Mouse (Mus musculus): ENCODE data around the gene Shisa5. TPM values are rescaled to one million over a fixed set of nuclear protein-coding genes. Genes with fewer than 3 reads are reported as not detected.
A peak's percentile ranks its signal among the peaks of the same experiment; 100 is the strongest.

Gene Shisa5
- total and polyA plus RNA-seq, 3 experiments = 153 to 170 (median 166) TPM

DNA sequence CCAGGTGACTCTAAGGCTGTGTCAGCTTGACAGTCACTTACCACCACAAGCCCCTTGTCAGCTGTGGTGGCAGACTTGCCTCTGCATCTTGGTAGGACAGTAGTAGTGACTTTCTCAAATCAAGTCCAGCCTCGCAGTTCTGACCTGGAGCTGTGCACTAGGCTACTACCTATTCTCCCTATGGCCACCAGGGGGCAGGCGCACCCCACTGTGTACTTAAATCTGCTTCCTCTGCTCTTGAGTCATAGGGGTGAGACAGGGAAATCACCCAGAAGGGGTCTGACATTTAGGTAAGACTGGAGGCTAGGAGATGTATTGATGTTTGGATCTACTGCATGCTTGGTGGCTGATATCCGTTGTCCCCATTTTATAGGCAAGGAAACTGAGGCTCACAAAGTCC is 37.6 kb upstream of the Shisa5 start:
- H3K4me2 ChIP-seq (ENCODE audit: insufficient read depth, low read depth, poor library complexity, severe bottlenecking) = no peak overlapping the region
- H3K79me2 ChIP-seq (replicated peaks; ENCODE audit: control insufficient read depth, extremely low read depth, insufficient read depth, poor library complexity, severe bottlenecking) = no peaks in the 10 kb centered on the region
- H3K4me3 ChIP-seq (replicated peaks in 1 of 3; ENCODE audit: low read depth in 2 of 3, low read length in 2 of 3, poor library complexity in 1 of 3) = no peak overlapping the region
- no peak overlapping the region for H3K9ac ChIP-seq (ENCODE audit: insufficient read depth, low read depth)
- H3K9me3 ChIP-seq (replicated peaks; ENCODE audit: low read length) = no peaks in the 10 kb centered on the region
- H3K27me3 ChIP-seq (replicated peaks) = no peaks in the 10 kb centered on the region
- peaks cover 4 to 37% of the 10 kb centered on the region in 2 experiments; a peak in 3 of 4 replicates for H3K4me1 ChIP-seq (ENCODE audit: control insufficient read depth in 1 of 2, insufficient read depth in 2 of 2)
- dilution Hi-C loops (cut with MboI; ENCODE audit: extremely low pct_ligation_motif_present, extremely low pct_unique_long_range_greater_than_20kb, low sequenced_read_pairs) (no loop called here), in situ Hi-C loops (cut with MboI; ENCODE audit: low pct_ligation_motif_present, low pct_unique_long_range_greater_than_20kb, low sequenced_read_pairs) (loop anchor here (5.0 kb wide), 1 partner anchor 117 kb away; no protein-coding TSS in a partner anchor)
- DNase-seq (ENCODE audit: extremely low read depth) = peak; percentile 85
- TF ChIP-seq TCF12 (IDR thresholded peaks at IDR 0.05; ENCODE audit: low read depth, low read length) = 0 out of 2 replicates have a peak, but pooled peaks have one; percentile 4
- TF ChIP-seq SMC3 (IDR thresholded peaks at IDR 0.05; ENCODE audit: low read depth, low read length) = peak; percentile 76
- TF ChIP-seq USF2 (conservative IDR thresholded peaks at IDR 0.05; ENCODE audit: low read depth, low read length) = no peak
- TF ChIP-seq ZC3H11A (IDR thresholded peaks at IDR 0.05; ENCODE audit: low read depth, low read length) = peak; percentile 23; the same call in 1 of the 2 replicates
- TF ChIP-seq RAD21 (IDR thresholded peaks at IDR 0.05; ENCODE audit: low read depth, low read length) = peak; percentile 86
- 0 out of 2 replicates have a peak, but pooled peaks have one; percentile 27 for TF ChIP-seq IRF4 (IDR thresholded peaks at IDR 0.05; ENCODE audit: low read depth, low read length)
- peak; percentile 94 to 98 for TF ChIP-seq CTCF (conservative IDR thresholded peaks at IDR 0.05 in 1 of 2, IDR thresholded peaks at IDR 0.05 in 1 of 2; ENCODE audit: low read depth in 2 of 2, low read length in 2 of 2)
- no peak for TF ChIP-seq ZMIZ1 (IDR thresholded peaks at IDR 0.05; ENCODE audit: low read depth, low read length)
- H3K27ac ChIP-seq (ENCODE audit: insufficient read depth, low read depth) = no peak overlapping the region
- H3K36me3 ChIP-seq (replicated peaks in 1 of 2; ENCODE audit: control insufficient read depth in 1 of 2, insufficient read depth in 1 of 2, low read length in 1 of 2) = peaks cover 0 to 30% of the 10 kb centered on the region in 2 experiments

- no peak overlapping the region for H3K4me3 ChIP-seq (replicated peaks in 1 of 3; ENCODE audit: low read depth in 2 of 3, low read length in 2 of 3, poor library complexity in 1 of 3)
- no peaks in the 10 kb centered on the region for H3K27me3 ChIP-seq (replicated peaks)
- no peak overlapping the region for H3K4me2 ChIP-seq (ENCODE audit: insufficient read depth, low read depth, poor library complexity, severe bottlenecking)
- peaks cover 4 to 30% of the 10 kb centered on the region in 2 experiments; a peak in 3 of 4 replicates for H3K4me1 ChIP-seq (ENCODE audit: control insufficient read depth in 1 of 2, insufficient read depth in 2 of 2)
- H3K9me3 ChIP-seq (replicated peaks; ENCODE audit: low read length) = no peaks in the 10 kb centered on the region
- H3K36me3 ChIP-seq (replicated peaks in 1 of 2; ENCODE audit: control insufficient read depth in 1 of 2, insufficient read depth in 1 of 2, low read length in 1 of 2) = peaks cover 0 to 47% of the 10 kb centered on the region in 2 experiments
- in situ Hi-C loops (cut with MboI; ENCODE audit: low pct_ligation_motif_present, low pct_unique_long_range_greater_than_20kb, low sequenced_read_pairs) = loop anchor here (5.0 kb wide), 1 partner anchor 114 kb away; no protein-coding TSS in a partner anchor
- dilution Hi-C loops (cut with MboI; ENCODE audit: extremely low pct_ligation_motif_present, extremely low pct_unique_long_range_greater_than_20kb, low sequenced_read_pairs) = no loop called here
- no peaks in the 10 kb centered on the region for H3K79me2 ChIP-seq (replicated peaks; ENCODE audit: control insufficient read depth, extremely low read depth, insufficient read depth, poor library complexity, severe bottlenecking)
- no peak overlapping the region for H3K27ac ChIP-seq (ENCODE audit: insufficient read depth, low read depth)
- peak; percentile 61 for DNase-seq (ENCODE audit: extremely low read depth)
- no peak overlapping the region for H3K9ac ChIP-seq (ENCODE audit: insufficient read depth, low read depth)
- no peak for TF ChIP-seq USF2 (conservative IDR thresholded peaks at IDR 0.05; ENCODE audit: low read depth, low read length)
- TF ChIP-seq POLR2AphosphoS2 (IDR thresholded peaks at IDR 0.05; ENCODE audit: low read depth, low read length) = no peak
- TF ChIP-seq MAFK (IDR thresholded peaks at IDR 0.05; ENCODE audit: insufficient replicate concordance, low read length) = no peak
- no peak for TF ChIP-seq CHD2 (IDR thresholded peaks at IDR 0.05; ENCODE audit: low read length)
- TF ChIP-seq ETS1 (conservative IDR thresholded peaks at IDR 0.05; ENCODE audit: low read depth, low read length) = no peak
- no peak for TF ChIP-seq ELF1 (IDR thresholded peaks at IDR 0.05; ENCODE audit: low read depth, low read length)
- no peak for TF ChIP-seq NELFE (IDR thresholded peaks at IDR 0.05; ENCODE audit: low read depth, low read length)
- peak; percentile 74 to 96 for TF ChIP-seq CTCF (conservative IDR thresholded peaks at IDR 0.05 in 1 of 2, IDR thresholded peaks at IDR 0.05 in 1 of 2; ENCODE audit: low read depth in 2 of 2, low read length in 2 of 2)
- TF ChIP-seq TCF12 (IDR thresholded peaks at IDR 0.05; ENCODE audit: low read depth, low read length) = no peak
- no peak for TF ChIP-seq PAX5 (IDR thresholded peaks at IDR 0.05; ENCODE audit: low read length)
- TF ChIP-seq MXI1 (IDR thresholded peaks at IDR 0.05; ENCODE audit: low read depth, low read length) = no peak
- TF ChIP-seq BHLHE40 (IDR thresholded peaks at IDR 0.05; ENCODE audit: low read depth, low read length) = no peak
- TF ChIP-seq HCFC1 (IDR thresholded peaks at IDR 0.05; ENCODE audit: low read depth, low read length) = no peak
- TF ChIP-seq MEF2A (IDR thresholded peaks at IDR 0.05; ENCODE audit: borderline replicate concordance, low read depth, low read length) = no peak
- TF ChIP-seq TBP (conservative IDR thresholded peaks at IDR 0.05; ENCODE audit: low read depth, low read length) = no peak
- TF ChIP-seq JUN (IDR thresholded peaks at IDR 0.05; ENCODE audit: insufficient read depth, low read depth, low read length) = no peak
- TF ChIP-seq IRF4 (IDR thresholded peaks at IDR 0.05; ENCODE audit: low read depth, low read length) = no peak
- no peak for TF ChIP-seq USF1 (IDR thresholded peaks at IDR 0.05; ENCODE audit: low read depth, low read length)
- peak; percentile 72 for TF ChIP-seq ZC3H11A (IDR thresholded peaks at IDR 0.05; ENCODE audit: low read depth, low read length)
- TF ChIP-seq CHD1 (IDR thresholded peaks at IDR 0.05; ENCODE audit: low read depth, low read length) = no peak
- TF ChIP-seq ZNF384 (IDR thresholded peaks at IDR 0.05; ENCODE audit: low read depth, low read length) = no peak
- TF ChIP-seq RCOR1 (conservative IDR thresholded peaks at IDR 0.05; ENCODE audit: low read depth, low read length) = no peak
- peak; percentile 85 for TF ChIP-seq SMC3 (IDR thresholded peaks at IDR 0.05; ENCODE audit: low read depth, low read length)
- 0 out of 2 replicates have a peak, but pooled peaks have one; percentile 50 for TF ChIP-seq MYC (IDR thresholded peaks at IDR 0.05; ENCODE audit: low read depth, low read length)
- no peak for TF ChIP-seq ZMIZ1 (IDR thresholded peaks at IDR 0.05; ENCODE audit: low read depth, low read length)
- no peak for TF ChIP-seq E2F4 (IDR thresholded peaks at IDR 0.05; ENCODE audit: insufficient replicate concordance, low read depth, low read length)
- no peak for TF ChIP-seq MAZ (IDR thresholded peaks at IDR 0.05; ENCODE audit: low read depth, low read length)
- no peak for TF ChIP-seq ZKSCAN1 (IDR thresholded peaks at IDR 0.05; ENCODE audit: borderline replicate concordance, low read depth, low read length)
- TF ChIP-seq POLR2A (IDR thresholded peaks at IDR 0.05; ENCODE audit: low read depth, low read length) = no peak
- TF ChIP-seq NRF1 (IDR thresholded peaks at IDR 0.05; ENCODE audit: low read depth, low read length) = no peak
These were observed 35.2 kb upstream of the Shisa5 start for GRCm38 (mm10) chr9:109003201-109003600.
